Mouse (Mus musculus) lung, postnatal 0 days (tissue): ENCODE data around the gene Mag. TPM values are rescaled to one million over a fixed set of nuclear protein-coding genes. Genes with fewer than 3 reads are reported as not detected.

Experiments used
- ATAC-seq: fragments of 200-750 bp; cut with Nextera tagmentation; 2 replicates; pipeline ENCODE4 v1.8.0; 2017; ENCODE audit warnings: moderate library complexity
- DNase-seq: peaks from one replicate; pipeline ENCODE4 v3.0.0-alpha.2; 2016; ENCODE audit warnings: low spot score
- H3K27ac ChIP-seq: fragments of 300-500 bp; sonication (generic); 2 replicates; pipeline ENCODE4 v1.5.1; 2014; ENCODE audit warnings: antibody characterized with exemption, mild to moderate bottlenecking, low read length, mixed read lengths
- H3K27me3 ChIP-seq: fragments of 300-500 bp; sonication (generic); replicated peaks from 2 replicates; pipeline ENCODE4 v1.6.1; 2014; ENCODE audit warnings: low read length, mixed read lengths; ENCODE audit not compliant: insufficient read depth
- H3K36me3 ChIP-seq: fragments of 300-500 bp; sonication (generic); 2 replicates; pipeline ENCODE4 v1.6.1; 2014; ENCODE audit warnings: low read length, mixed read lengths; ENCODE audit not compliant: insufficient read depth
- H3K4me1 ChIP-seq: fragments of 300-500 bp; sonication (generic); 2 replicates; pipeline ENCODE4 v1.6.1; 2014; ENCODE audit warnings: antibody characterized with exemption, low read depth, low read length, mixed read lengths; ENCODE audit not compliant: insufficient read depth
- H3K4me2 ChIP-seq: fragments of 300-500 bp; sonication (generic); replicated peaks from 2 replicates; pipeline ENCODE4 v1.6.1; 2014; ENCODE audit warnings: low read depth, mild to moderate bottlenecking, low read length, moderate library complexity, mixed read lengths
- H3K4me3 ChIP-seq: fragments of 300-500 bp; sonication (generic); 2 replicates; pipeline ENCODE4 v1.5.1; 2014; ENCODE audit warnings: low read depth, low read length
- H3K9ac ChIP-seq: fragments of 300-500 bp; sonication (generic); replicated peaks from 2 replicates; pipeline ENCODE4 v1.6.1; 2014; ENCODE audit warnings: low read depth, mild to moderate bottlenecking
- H3K9me3 ChIP-seq: fragments of 300-500 bp; sonication (generic); 2 replicates; pipeline ENCODE4 v1.6.1; 2016; ENCODE audit warnings: low read length, mixed read lengths
- CTCF ChIP-seq: IDR thresholded peaks from 2 replicates; pipeline ENCODE4 v1.5.1; 2016; ENCODE audit warnings: antibody characterized with exemption, mild to moderate bottlenecking
- EP300 ChIP-seq: IDR thresholded peaks from 2 replicates; pipeline ENCODE4 v1.6.1; 2016; ENCODE audit warnings: antibody characterized with exemption, mild to moderate bottlenecking, control low read depth
- WGBS: fragments of 180-500 bp; shearing (Covaris S2); extraction: QIAGEN DNeasy Blood & Tissue Kit; methylation state at CpG from one replicate; pipeline ENCODE4 v1.1.7; 2014; 5-methylcytosine and 5-hydroxymethylcytosine counted together
- polyA plus RNA-seq: library from polyadenylated mRNA; unstranded; fragments of >200 nt; fragmentation: Nextera tagmentation; extraction: Ambion mirVana; gene quantifications from 2 replicates; pipeline ENCODE4 v1.2.1, GENCODE M21; 2015

The Mag gene
- polyA plus RNA-seq, 1 experiment from 2014 or later: 1.8 TPM

DNA sequence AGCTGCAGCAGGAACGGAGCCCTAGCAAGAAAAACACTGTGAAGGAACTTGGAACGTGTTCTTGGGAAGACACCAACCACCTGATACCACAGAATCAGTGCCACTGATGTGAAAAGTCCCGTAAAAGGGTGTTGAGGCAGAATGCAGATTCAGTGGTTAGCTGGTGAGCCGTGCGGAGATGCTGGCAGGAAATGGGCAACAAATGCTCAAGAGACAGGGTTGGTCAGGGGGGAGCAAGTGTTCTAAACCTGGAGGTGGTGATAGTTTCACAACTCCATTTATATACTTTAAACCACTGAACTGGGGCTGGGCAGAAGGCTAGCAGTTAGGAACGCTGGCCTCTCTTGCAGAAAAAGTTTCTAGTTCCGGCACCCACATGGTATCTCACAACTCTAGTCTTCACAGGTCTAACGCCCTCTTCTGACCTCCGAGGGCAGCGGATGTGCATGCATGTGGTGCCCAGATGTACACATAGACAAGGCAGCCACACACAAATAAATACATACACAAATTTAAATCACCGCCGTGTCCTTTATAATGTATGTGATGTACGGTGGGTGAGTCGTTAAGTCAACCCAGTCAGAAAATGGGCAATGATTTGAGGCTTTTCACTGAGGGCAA is 27.0 kb downstream of the Mag start:
- ATAC-seq: no peak
- DNase-seq: no peak
- H3K9ac ChIP-seq: no peak overlapping the region
- 79% methylated on average over 14 of the region's 14 CpGs for WGBS
- no peaks in the 10 kb centered on the region for H3K27me3 ChIP-seq
- H3K27ac ChIP-seq: no peak overlapping the region
- no peaks in the 10 kb centered on the region for H3K9me3 ChIP-seq
- H3K4me2 ChIP-seq: no peak overlapping the region
- TF ChIP-seq EP300 (no peak), CTCF (no peak)
- H3K36me3 ChIP-seq: no peaks in the 10 kb centered on the region
- H3K4me3 ChIP-seq: no peak overlapping the region
- no peaks in the 10 kb centered on the region; the same call in 1 of the 2 replicates for H3K4me1 ChIP-seq

DNA sequence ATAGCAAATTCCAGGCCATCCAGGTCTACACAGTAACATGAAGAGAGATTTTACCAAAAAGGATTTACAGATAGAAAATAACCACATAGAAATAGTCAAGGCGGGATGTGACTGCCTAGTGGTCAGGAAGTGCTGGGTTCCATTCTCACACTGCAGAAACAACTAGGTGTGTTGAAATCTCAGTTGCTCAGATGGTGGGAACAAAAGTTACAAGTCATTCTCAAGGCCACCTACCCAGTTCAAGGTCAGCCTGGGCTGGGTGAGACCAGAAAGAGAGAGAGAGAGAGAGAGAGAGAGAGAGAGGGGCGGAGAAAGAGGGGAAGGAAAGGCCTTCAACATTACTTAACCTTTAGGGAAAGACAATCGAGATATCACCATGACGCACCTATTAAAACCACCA is 27.8 kb downstream of the Mag start:
- H3K9me3 ChIP-seq: no peaks in the 10 kb centered on the region

DNA sequence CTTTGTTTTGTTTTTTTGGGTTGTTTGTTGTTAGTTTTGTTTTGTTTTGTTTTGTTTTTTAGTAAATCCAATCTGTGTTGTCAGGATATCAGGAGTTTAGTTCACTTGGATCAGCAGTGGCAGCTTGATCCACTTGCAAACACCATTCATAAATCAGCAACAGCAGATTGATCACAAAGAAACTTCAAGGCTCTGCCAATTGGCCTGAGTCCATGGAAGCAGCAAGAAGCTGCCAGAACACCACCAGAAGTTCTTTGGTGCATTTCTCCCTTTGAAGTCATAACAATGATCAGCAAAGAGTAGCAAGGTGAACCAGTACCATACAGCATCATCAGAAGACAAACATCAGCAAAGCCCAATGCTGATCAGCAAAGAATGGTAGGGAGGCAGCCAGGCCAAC is 30.6 kb downstream of the Mag start:
- Histone ChIP-seq H3K9ac (no peak overlapping the region), H3K27me3 (no peaks in the 10 kb centered on the region), H3K27ac (no peak overlapping the region), H3K4me3 (no peak overlapping the region), H3K4me1 (no peaks in the 10 kb centered on the region), H3K36me3 (no peaks in the 10 kb centered on the region), H3K4me2 (no peak overlapping the region), H3K9me3 (no peaks in the 10 kb centered on the region)
- no peak for DNase-seq
- no peak for TF ChIP-seq EP300
- no peak for TF ChIP-seq CTCF
- ATAC-seq: no peak

More for the DNA sequence above, 27.8 kb downstream of the Mag start:
- Histone ChIP-seq H3K27me3 (no peaks in the 10 kb centered on the region), H3K27ac (no peak overlapping the region), H3K36me3 (no peaks in the 10 kb centered on the region), H3K4me1 (no peaks in the 10 kb centered on the region), H3K4me2 (no peak overlapping the region), H3K4me3 (no peak overlapping the region), H3K9ac (no peak overlapping the region)
- TF ChIP-seq CTCF (no peak), EP300 (no peak)
- ATAC-seq (no peak), DNase-seq (no peak)
- 75% methylated on average over 4 of the region's 4 CpGs for WGBS

DNA sequence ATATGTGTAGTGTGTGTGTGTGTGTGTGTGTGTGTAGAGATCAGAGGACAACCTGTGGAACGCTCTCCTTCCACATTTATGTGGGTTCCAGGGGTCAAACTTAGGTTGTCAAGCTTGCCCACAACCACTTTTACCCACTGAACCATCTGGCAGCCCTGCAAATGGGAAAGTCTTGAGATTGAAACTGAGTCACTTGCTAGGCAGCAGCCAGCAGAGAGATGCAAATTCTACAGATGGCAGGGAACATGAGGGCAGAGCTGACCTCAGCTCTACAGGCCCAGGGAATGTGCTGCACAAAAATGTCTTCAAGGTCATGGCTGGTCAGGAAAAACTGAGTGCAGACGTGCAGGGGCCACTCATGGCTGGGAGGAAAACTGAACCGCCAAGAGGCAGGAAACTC is 33.3 kb downstream of the Mag start:
- H3K36me3 ChIP-seq: no peaks in the 10 kb centered on the region
- ATAC-seq (no peak), DNase-seq (no peak)
- no peak overlapping the region for H3K4me2 ChIP-seq
- WGBS: 69% methylated on average over 3 of the region's 3 CpGs
- H3K27ac ChIP-seq: no peak overlapping the region
- H3K9ac ChIP-seq: no peak overlapping the region
- TF ChIP-seq CTCF (no peak), EP300 (no peak)
- no peak overlapping the region for H3K4me3 ChIP-seq
- no peaks in the 10 kb centered on the region for H3K27me3 ChIP-seq
- no peaks in the 10 kb centered on the region for H3K9me3 ChIP-seq
- H3K4me1 ChIP-seq: no peaks in the 10 kb centered on the region

DNA sequence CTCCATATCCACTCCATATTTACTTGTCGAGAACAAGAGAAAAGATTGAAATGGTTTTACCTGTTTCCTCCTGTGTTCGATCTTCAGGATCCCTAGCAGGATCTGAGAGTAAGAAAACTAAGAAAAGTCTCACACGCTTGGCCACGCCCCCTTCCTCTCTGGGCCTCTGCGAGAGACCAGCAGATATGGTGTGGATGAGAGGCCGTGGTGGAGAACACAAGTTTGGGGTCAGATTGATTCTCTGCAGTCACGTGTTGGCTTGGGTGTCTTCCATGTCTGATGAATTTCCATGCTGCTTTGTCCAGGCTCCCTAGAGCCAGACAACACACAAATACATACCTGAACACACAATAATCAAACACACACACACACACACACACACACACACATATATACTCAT is 34.5 kb downstream of the Mag start, which contains the start of gene Cd22:
Cd22 (minus strand) TSS at position 167 of the 400 bp plus-strand sequence.
- H3K27me3 ChIP-seq: no peaks in the 10 kb centered on the region
- DNase-seq (no peak), ATAC-seq (no peak)
- no peak within 1 kb of the TSS for H3K27ac ChIP-seq
- H3K4me1 ChIP-seq: no peaks in the 10 kb centered on the region
- no peak within 1 kb of the TSS for H3K9ac ChIP-seq
- H3K36me3 ChIP-seq: no peaks in the 10 kb centered on the region
- WGBS: 32% methylated on average over 7 of the region's 7 CpGs
- no peak within 1 kb of the TSS for H3K4me3 ChIP-seq
- H3K4me2 ChIP-seq: no peak within 1 kb of the TSS
- H3K9me3 ChIP-seq: no peaks in the 10 kb centered on the region
- TF ChIP-seq EP300 (no peak), CTCF (no peak)

DNA sequence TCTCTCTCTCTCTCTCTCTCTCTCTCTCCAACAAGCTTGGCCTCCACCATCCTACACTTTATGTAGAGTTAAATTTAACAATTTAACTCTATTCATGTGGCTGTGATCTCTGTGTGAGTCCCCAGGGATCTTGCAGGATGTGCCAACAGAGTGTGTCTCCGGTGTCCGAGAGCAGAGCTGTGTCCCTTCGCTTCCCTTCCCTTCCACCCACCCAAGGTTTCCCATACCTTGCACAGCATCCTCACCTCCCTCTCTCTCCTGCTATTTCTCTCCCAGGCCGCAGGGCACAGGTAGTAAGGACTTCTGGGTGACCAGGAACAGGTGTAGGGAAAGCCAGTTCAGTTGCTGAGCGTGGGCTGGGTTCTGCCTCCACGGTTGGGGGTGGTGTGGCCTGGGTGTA is 35.7 kb downstream of the Mag start:
- DNase-seq (no peak), ATAC-seq (no peak)
- Histone ChIP-seq H3K9ac (no peak overlapping the region), H3K4me3 (no peak overlapping the region), H3K4me1 (no peaks in the 10 kb centered on the region), H3K4me2 (no peak overlapping the region), H3K9me3 (no peaks in the 10 kb centered on the region), H3K27ac (no peak overlapping the region), H3K36me3 (no peaks in the 10 kb centered on the region), H3K27me3 (no peaks in the 10 kb centered on the region)
- no peak for TF ChIP-seq CTCF
- TF ChIP-seq EP300: no peak
- 75% methylated on average over 6 of the region's 6 CpGs for WGBS

DNA sequence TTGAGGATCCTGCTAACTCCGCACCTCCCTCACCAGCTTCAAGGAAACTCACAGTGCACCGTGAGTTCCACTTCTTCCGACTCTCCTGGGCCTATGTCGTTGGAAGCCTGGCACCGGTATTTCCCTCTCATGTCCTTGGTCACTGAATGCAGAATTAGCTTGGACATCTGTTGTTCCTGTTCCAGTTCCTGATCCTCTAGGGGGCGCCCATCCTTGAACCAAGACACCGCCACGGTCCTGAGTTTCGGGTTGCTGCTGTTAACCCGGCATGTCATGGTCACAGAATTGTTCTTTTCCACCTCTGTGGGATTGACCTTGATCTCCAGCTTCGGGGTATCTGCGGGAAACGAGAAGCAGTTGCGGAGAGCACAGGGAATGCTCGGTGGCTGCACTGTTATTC is 41.6 kb downstream of the Mag start:
- TF ChIP-seq EP300 (no peak), CTCF (peak; percentile 83)
- Histone ChIP-seq H3K9me3 (no peaks in the 10 kb centered on the region), H3K4me3 (no peak overlapping the region), H3K4me2 (0 out of 2 replicates have a peak overlapping the region, but pooled peaks have one; percentile 14), H3K9ac (no peak overlapping the region), H3K27ac (no peak overlapping the region), H3K27me3 (no peaks in the 10 kb centered on the region; the same call in 1 of the 2 replicates), H3K36me3 (no peaks in the 10 kb centered on the region), H3K4me1 (no peaks in the 10 kb centered on the region)
- ATAC-seq: no peak
- peak; percentile 82 for DNase-seq
- WGBS: 19% methylated on average over 15 of the region's 15 CpGs
